Mouse (Mus musculus): ENCODE measurements around the gene Lin52.

GRCm38 (mm10) chr12:84532830-84533199, 81.6 kb downstream of the Lin52 start:
- TF ChIP-seq CTCF (IDR thresholded peaks at IDR 0.05; ENCODE audit: insufficient read depth, low read depth, low read length) (no peak), POLR2A (IDR thresholded peaks at IDR 0.05; ENCODE audit: insufficient read depth, low read depth, low read length) (no peak)
